Mouse (Mus musculus): ENCODE measurements around the gene Rpl4. TPM values are rescaled to one million over a fixed set of nuclear protein-coding genes. Genes with fewer than 3 reads are reported as not detected.
"Not testable (repeated sequence)": the region's sequence is repeated elsewhere in the genome, so short reads cannot be mapped to it uniquely, and the experiment has no call there.

The Rpl4 gene
- polyA plus RNA-seq (2017; shearing (Covaris generic)) = 1,000 to 10,000 TPM; 3,641 to 3,879 TPM

DNA sequence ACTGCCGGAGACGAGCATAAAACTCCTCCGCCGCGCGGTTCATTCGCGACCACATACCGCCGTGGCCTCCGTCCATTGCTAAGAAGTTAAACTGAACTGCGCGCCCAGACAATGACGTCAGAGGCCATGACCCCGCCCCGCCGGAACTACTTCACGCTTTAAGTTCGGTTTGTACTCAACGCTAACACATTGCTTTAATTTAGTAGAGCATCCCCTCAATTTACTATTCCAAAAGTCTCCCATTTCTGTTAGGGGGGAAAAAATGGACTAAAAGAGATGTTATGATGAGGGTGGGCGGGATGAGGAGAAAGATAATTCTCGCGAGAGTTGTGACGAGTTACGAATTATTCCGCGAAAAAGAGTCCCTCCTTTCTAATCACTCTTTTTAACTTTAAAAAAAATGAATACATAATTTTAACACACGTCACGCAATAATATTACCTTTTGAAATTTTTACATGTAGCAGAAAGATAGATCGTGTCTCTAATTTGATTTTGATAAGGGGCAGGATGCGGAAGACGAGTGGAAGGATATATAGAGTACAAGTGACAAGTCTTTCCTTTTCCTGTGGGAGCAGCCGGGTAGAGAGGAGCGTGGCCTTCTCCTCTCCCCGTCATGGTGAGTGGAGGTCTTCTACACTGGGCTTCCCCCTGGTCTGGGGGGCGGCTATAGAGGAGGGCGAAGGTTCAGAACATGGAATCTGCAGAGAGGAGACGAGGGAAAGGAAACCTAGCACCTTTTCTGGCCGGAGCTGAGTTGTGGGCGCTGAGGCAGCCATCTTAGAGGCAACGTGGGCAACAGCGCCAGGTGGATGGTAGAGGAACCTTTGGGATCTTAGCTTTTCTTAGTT, at the start of gene Rpl4, which contains the start of gene Zwilch:
Rpl4 (plus strand) TSS at position 560 of the 850 bp plus-strand sequence.
Zwilch (minus strand) TSS at position 289 of the 850 bp plus-strand sequence.
- ATAC-seq = peak; percentile 85

DNA sequence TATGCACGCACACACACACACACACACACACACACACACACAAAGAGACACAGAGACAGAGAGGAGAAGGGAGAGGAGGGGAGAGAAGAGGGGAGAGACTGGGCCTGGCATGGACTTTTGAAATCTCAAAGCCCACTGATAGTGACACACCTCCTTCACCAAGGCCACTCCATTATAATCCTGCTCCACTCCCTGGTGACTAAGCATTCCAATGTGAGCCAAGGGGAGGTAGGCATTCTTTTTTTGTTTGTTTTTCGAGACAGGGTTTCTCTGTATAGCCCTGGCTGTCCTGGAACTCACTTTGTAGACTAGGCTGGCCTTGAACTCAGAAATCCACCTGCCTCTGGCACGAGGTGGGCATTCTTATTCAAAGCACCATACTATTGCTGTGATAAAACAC, 48.3 kb upstream of the Rpl4 start:
- ATAC-seq = not testable (repeated sequence)

DNA sequence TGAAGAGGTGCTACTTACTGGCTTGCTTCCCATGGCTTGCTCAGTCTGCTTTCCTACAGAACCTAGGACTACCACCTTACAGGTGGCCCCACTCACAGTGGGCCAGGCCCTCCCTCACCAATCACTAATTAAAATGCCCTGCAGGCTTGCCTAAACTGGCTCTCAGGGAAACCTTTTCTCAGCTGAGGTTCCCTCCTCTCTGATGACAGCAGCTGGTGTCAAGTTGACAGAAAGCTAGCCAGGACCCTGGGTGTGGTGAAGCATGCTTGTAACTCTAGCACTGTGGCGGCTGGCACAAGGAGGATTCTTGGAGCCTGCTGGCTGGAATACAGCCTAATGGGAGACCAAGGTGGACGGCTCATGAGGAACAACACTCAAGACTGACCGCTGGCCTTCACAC, 47.9 kb upstream of the Rpl4 start:
- ATAC-seq = no peak

DNA sequence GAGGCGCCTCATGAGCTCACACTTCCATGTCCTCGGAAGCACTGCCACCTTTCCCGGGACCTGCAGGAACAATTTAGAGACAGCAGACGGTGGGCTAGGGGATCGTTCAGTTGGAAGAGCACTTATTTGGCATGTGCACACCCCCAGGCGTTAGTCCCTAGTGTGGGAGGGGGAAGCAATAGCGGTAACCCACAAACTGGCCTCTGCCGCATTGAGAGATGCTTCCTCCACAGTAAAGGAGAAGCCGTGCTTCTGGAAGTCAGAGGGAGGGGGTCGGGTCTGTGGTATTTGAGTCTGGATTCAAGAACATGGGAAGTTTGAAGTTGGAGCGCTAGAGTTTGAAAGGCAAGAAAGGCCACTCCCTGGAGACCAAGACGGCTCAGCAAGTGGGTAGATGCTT, 47.1 kb upstream of the Rpl4 start:
- ATAC-seq = no peak

DNA sequence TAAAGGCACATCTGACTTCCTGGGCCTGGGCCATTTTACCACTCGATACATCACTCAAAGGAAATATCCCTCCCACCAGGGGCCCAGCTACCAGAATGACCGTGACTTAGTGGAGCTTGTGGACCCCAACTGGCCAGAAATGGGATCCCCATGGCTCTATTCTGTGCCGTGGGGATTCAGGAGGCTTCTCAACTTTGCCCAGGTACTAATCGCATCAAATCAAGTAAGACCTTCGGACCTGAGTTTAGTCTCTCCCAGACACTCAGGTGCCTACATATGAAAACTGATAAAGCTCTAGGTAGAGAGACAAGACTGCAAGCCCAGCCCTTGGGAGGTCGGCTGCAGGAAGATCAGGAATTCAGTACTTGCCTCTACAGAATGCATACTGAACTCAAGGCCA, 41.6 kb upstream of the Rpl4 start:
- no peak for ATAC-seq

- peak; percentile 34 for ATAC-seq
Measured at GRCm38 (mm10) chr9:64138896-64139295, 34.3 kb upstream of the Rpl4 start.

DNA sequence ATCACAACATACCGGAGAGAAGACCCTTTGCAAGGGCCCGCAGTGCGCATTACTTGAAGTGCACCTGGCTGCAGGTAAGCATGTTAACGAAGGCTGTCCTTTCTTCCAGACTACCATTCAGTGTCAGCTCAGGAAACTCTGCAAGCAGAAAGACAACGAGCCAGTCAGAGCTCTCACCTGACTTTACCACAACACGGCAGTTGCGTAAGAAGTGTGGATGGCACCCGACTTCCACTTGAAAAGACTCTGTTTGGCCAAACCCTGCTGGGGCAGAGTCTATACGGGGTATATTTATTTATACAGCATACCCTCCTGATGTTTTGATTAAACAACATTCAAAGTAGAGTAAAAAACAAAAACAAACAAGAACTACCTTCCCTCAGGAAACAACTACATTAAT, 33.3 kb upstream of the Rpl4 start:
- no peak for ATAC-seq

GRCm38 (mm10) chr9:64156641-64157040, 16.5 kb upstream of the Rpl4 start:
- ATAC-seq = no peak

DNA sequence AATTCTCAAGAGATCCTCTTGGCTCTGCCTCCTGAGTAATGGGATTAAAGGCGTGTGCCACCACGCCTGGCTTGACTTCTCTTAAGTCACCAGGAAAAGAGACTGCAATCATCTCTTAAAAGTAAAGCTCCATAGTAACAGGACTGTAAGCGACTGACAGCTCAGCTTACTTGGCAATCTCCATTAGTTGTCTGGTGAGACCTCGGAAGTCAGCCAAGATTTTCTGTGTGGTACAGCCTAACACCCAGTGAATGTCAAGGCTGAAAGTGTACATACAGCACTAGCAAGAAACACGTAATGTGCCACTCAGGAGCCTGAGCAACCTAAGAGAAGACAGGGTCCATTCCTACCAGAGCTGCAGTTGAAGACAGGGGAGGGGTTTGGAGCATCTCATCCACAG, 12.7 kb upstream of the Rpl4 start:
- no peak for ATAC-seq

DNA sequence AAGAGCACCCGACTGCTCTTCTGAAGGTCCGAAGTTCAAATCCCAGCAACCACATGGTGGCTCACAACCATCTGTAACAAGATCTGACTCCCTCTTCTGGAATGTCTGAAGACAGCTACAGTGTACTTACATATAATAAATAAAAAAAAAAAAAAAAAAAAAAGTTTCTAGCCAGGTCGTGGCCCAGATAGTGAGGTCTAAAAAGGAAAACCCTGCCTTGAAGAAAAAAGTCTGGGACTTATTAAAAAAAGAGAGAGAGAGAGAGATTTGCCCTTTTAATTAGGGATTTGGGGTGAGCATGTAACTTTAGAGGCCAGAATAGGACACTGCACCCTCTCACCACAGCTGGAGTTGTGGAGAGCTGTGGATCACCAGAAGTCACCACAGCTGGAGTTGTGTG, 3.2 kb upstream of the Rpl4 start:
- not testable (repeated sequence) for ATAC-seq

GRCm38 (mm10) chr9:64172145-64172815, 895 bp upstream of the Rpl4 start:
- ATAC-seq = peak; percentile 40

DNA sequence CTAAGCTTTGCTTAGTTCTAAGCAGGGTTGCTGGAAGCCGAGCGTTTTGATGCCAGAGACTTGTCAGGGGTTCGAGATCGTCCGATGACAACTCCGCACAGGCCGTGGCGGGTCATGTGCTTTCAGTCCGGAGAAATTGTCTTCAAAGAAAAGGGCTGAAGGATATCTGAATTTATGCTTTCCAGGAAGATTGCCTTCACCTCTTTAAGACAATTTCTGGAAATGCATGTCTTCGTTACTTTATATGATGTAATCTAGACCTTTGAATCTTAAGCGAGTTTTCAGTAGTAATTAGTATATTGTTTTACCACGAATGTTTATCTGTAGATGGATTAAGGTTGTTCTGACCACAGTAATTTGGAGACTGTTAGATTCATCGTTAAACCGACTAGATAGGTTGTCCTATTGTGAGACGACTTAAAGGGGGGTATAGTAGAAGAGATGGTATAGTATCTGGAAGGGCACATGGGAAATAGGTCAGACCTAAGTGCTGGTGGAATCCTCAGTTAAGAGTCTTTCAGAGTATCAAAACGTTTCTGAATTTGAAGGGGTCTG, 568 bp downstream of the Rpl4 start:
- no peak for ATAC-seq

DNA sequence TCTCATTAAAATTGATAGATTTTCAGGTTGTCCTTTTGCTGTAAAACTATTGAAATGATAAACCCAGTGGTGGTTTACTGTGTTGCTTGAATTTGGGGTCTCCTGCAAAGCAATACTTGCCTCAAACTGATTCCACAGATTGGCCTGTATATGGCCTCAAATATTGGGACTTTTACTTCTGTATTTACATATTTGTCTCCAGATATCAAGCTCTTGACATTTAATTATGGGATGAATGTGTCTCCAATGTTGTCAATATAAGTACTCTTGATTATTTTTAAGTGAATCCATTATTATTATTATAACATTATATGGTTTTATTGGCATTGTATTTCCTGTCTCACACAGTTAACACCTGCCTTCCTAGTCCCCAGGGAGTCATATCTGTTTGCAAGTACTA, 1.2 kb downstream of the Rpl4 start:
- no peak for ATAC-seq

GRCm38 (mm10) chr9:64174766-64175165, 1.6 kb downstream of the Rpl4 start:
- no peak for ATAC-seq

GRCm38 (mm10) chr9:64175378-64175777, 2.2 kb downstream of the Rpl4 start:
- ATAC-seq = no peak

DNA sequence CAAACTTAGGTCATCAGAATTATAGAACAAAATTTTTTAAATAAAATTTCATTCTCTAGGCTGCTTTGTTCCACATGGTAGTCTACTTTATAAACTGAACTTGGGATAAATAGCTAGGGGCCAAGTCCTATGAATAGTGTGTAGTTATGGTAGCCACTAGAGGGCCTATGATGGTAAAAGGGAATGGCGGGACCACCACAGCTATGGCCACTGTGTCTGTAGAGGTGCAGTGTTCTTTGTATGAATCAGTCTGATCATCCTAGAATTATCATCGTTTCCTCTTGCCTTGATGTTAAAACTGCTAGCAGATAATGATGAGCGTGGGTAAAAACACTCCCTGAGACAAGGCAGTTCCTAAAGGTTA, 5.4 kb downstream of the Rpl4 start:
- ATAC-seq = peak; percentile 21

DNA sequence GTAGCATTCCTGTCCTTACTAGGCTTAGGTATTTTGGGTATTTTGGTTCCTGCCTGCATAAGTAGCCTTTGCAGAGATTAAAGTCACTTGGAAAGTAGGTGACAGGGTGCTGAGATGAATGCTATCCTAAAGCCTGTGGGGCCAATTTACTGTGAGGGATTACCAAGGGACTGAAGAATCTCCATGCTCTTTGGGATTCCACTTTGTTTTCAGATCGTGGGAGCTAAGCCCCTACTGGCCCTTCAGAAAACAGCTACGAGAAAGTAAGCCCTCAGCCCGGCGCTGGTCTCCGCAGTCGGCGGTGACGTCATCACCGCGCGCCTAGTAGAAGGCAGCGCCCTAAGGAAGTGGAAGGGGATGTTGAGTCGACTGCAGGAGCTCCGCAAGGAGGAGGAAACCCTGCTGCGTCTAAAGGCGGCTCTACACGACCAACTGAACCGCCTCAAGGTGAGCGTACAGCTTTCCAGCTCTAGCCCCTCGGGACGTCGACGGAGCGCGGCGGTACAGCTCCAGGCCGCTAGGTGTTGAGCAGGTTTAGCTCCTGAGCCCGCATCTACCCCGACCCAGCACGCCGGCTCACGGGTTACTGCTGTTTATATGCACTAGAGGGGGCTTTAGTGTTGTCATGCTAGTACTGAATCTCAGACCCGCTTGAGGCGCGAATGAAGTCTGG, 5.9 kb downstream of the Rpl4 start, which contains the start of gene Snapc5:
Snapc5 (plus strand) TSS at position 301 of the 673 bp plus-strand sequence.
- ATAC-seq = peak; percentile 94

DNA sequence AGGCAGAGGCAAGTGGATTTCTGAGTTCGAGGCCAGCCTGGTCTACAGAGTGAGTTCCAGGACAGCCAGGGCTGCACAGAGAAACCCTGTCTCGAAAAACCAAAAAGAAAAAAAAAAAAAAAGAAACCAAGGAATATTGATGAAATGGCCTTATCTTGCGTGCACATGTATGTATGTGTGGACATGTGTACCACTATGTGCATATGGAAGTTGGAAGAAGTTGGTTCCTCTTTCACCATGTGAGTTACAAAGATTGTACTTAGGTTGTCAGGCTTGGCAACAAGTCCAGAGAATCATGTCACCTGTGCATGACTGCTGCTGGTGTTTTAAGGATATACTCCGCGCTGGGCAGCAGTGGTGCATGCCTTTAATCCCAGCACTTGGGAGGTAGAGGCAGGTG, 10.1 kb downstream of the Rpl4 start:
- not testable (repeated sequence) for ATAC-seq

- ATAC-seq = no peak
Measured at GRCm38 (mm10) chr9:64184166-64184840, 11.1 kb downstream of the Rpl4 start.

DNA sequence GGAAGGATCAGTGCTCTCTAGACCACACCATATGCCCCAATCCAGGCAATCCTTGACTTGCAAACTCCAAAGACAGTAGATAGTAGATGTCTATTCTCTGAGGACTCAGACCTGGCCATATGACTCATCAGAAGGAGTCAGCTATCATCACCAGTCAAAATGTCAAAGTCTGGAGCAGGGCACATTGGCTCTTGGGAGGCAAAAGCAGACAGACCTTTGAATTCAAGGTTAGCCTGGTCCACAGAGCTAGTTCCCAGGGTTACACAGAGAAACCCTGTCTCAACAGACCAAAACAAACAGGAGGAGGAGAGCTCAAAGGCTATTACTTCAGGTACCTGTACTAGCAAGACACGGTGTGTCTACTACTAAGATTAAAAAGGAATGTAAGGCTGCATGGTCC, 20.7 kb downstream of the Rpl4 start:
- no peak for ATAC-seq

DNA sequence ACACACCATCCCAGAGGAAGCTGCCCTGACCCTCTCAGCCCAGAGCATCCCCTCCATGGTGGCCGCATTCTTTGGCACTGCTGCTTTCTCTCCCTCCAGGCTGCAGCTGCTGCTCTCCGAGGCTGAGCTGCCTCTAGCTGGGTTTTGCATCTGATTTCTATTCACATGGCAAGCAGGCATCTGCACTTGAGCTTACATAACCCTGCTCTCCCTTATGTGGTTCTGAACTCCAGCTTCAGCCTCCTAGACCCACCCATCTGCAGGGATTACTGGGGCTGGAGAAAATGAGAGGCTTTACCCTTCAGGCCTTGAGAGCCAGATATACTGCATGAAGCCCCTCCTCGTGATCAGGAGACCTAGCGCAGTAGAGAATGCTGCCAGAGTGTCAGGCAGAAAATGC, 22.4 kb downstream of the Rpl4 start:
- no peak for ATAC-seq

GRCm38 (mm10) chr9:64197524-64197923, 24.3 kb downstream of the Rpl4 start:
- no peak for ATAC-seq
